Mouse (Mus musculus) monocyte, adult 2 months (primary cell): Measurements from ENCODE around the gene Ttc28.
"Not testable (repeated sequence)": the region's sequence is repeated elsewhere in the genome, so short reads cannot be mapped to it uniquely, and the experiment has no call there.

Experiments used
- DNase-seq, 2 experiments: peaks; one replicate each; pipeline ENCODE4 v3.0.0; 2022; ENCODE audit warnings: low spot score in 2 of 2, low read depth in 1 of 2

Ttc28 gene

DNA sequence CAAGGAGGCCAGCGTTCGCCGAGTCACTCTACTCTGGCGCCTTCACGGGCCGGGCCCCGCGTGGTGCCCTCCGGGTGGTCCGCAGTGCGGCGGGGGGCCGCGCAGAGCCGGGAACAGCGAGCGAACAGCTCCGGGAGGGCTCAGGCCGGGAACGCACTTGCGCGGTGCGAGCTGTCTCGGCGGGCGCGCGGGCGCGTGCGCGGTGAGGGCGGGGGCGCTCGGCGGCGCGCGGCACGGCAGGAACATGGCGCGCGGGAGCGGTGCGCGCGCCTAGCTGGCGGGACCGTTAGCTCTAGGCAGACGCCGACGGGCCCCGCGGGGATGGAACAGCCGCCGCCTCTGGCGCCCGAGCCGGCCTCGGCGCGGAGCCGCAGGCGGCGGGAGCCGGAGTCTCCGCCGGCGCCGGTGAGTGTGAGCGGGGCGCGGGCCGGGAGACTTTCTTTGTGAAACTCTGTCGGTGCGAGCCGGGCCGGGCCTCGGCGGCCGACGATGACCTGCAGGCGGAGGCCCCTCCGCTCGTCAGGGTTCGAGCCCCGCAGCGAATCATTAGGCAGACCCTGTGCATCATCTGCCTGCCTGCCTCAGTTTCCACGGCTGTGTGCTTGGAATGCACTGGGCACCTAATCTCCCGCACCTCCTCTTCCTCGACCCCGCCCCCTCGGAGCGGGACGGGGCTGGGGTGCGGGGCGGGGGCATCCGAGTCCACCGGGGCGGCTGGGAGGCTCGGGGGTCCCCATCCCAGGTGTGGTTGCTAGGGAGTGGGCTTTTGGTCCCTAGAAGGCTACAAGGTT is at the start of gene Ttc28:
Gene Ttc28 (plus strand): TSS at position 220 of the 791 bp plus-strand sequence.
- DNase-seq, result peak; percentile 33 to 39

DNA sequence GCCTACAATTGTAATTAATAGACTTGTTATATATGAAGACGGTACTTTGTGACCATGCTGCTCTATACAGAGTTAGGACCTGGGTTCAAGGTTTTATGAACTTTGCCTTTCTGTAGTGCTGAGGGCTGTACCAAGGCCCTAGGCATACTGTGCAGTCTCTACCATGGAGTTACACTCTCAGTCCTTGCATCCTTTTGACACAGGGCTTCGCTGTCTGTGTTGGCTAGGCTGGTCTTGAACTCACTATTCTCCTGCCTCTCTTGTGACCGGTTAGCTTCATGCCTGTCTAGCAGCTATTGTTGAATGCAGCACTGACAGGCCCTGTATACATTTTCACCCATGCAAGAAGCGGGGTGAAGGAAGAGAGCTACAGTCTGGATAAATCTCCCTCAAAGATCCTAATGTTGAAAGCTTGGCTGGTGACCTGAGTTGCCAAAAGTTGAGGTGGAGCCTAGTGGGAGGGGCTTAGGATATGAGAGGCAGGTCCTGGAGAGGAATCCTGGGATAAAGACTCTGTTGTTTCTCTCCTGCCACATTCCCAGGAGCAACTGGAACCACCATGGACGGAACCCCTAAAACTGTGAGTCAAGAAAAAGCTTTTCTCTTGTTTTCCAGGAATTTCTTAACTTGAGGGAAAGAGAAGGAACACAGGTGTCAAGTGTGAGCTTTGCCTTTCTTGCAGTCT is 48.4 kb upstream of the Ttc28 start:
- no peak for DNase-seq

DNA sequence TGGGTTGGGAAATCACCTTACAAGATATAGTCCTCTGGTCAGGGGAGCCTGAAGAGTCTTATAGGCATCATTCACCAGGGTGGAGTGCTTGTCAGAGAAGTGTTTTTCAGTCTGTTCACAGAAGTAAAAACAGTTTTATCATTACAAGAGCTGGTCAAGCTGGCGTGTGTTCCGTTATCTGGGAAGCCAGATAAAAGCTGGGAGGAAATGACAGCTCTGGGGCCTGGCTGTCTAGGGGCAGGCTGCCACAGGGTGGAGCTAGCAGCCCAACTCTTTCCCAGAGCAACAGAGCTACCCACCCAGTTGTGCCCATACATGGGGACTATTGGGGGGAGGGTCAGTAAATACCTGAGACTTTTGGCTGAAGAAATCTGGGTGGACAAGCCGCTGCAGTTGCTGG is 43.6 kb upstream of the Ttc28 start:
- no peak for DNase-seq

DNA sequence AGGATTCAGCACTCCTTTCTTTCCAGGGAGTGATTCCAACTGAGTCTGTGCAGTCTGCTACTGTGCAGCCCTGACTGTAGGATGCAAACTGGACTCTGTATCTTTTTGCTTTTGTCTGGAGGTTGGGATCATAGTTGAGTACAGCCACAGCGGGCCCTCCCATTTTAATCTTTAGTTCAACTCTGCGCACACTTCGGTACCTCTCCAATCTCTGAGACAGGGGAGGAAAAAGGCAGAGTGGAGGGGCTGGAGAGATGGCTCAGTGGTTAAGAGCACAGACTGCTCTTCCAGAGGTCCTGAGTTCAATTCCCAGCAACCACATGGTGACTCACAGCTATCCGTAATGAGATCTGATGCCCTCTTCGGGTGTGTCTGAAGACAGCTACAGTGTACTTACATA is 41.6 kb upstream of the Ttc28 start:
- DNase-seq, result not testable (repeated sequence)

DNA sequence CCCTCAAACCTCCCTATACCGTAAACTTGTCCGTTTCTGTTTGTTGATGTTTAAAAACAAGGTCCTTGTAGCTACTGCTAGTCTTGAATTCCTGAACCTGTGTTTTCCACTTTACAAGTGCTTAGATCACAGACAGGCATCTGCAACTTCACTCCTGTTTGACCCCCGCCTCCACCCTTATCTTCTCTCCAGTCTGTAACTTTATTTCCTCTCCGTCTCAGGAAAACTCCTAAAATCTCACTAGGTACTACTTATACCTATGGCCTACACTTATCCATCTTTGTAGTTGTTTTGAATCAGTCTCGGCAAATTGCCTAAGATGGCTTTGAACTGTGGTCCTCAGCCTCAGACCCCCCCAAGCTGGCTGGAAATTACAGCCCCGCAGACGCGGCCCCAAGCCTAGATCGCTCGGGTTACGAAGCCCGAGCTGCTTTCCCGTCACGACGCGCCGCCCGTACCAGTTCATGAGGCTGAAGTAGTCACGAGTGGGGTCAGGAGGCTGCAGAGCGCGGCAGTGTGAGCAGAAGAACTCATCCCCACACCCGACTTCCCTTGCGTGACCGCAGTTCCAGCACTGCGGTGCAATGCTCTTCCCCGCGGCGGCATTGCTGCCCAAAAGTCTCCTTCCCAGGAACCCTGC is 40.4 kb upstream of the Ttc28 start:
- DNase-seq, result no peak

DNA sequence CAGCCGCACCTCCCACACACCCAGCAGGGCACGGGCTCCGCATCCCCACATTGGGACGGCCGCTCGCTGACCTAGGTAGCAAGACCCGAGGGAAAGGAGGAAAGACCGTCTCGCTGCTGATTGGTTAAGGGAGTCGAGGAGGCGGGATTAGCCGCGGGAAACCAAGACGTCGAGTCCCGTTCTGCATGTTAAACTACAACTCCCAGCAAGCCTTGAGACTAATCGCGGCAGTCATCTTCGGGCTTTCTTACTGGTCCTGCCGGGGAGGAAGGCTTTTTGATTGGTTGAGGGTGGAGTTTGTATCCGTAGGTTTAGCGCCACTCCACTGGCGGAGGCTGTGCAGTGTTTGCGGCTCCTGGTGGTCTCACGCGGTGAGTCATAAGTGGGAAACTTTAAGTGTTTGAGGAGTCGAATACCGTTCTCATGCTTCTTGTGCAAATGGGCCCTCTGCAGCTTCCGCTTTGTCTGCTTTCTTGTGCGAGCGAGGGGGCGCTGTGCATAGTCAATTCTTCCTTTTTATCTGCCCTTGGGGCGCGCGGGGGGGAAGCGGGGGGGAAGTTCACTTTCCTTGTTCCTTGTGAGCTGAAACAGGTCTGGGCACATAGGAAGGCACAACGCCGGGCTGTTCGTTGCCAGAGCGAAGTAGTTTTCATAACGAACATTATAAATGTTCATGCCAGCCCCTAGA is 39.8 kb upstream of the Ttc28 start, which contains the start of the genes Hscb and Chek2:
Gene Hscb (minus strand): TSS at position 100 of the 688 bp plus-strand sequence.
Gene Chek2 (plus strand): TSS at position 302 of the 688 bp plus-strand sequence.
- DNase-seq, result peak; percentile 91 to 93

DNA sequence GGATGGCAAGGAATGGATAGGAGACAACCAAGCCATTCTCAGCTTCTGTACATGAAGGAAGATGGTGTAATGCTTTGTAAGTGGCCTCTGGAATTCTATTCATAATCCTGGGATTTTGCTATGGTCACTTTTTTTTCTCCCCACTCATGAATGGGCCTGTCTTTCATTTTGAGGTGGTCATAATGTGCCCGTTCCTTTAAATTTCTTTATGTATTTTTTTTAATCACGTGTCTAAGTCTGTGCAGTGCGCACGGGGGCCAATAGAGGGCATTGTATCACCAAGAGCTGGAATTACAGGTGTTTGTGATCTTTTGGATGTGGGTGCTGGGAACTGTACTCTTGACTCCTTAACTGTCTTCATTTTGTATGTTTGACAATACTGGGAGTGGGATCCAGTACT is 39.1 kb upstream of the Ttc28 start:
- DNase-seq, result peak; percentile 19 to 52

DNA sequence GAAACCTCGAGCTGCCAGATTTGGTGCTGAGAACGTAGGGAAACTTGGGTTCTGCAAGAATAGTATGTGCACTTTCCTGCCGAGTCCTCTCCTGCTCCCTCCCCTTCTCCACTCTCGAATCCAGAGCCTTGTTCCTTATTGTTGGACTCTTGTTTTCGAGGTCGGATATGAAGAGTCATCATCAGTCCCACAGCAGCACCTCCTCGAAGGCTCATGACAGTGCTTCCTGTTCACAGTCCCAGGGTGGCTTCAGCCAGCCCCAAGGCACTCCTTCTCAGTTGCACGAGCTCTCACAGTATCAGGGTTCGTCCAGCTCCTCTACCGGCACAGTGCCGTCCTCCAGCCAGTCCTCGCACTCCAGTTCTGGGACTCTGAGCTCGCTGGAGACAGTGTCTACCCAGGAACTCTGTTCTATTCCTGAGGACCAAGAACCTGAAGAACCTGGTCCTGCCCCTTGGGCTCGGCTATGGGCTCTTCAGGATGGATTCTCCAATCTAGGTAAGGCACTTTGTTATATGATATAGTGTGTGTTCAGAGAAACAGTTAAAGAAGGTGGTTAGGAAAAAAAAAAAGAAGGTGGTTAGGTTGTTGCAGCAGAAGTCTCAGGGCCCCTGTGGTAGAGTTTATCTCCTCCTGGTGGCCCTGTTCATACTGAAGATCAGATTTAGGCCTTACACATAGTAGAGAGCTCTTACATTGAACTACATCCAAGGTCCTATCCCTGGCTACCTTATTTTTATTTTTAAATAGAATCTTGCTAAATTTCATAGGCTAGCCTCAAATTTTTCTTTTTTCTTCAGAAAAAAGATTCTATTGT is 38.3 kb upstream of the Ttc28 start:
- no peak for DNase-seq

DNA sequence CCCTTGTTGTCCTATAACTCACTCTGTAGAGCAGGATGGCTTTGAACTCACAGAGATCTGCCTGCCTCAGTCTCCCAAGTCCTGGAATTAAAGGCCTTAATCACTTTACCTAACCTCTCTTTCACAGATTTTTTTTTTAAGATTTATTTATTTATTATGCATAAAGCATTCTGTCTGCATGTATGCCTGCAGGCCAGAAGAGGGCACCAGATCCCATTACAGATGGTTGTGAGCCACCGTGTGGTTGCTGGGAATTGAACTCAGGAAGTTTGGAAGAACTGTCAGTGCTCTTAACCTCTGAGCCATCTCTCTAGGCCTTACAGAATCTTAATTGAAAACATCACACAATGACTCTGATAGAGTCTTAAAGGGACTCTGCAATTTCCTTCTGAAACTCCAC is 26.6 kb upstream of the Ttc28 start:
- DNase-seq, result no peak

DNA sequence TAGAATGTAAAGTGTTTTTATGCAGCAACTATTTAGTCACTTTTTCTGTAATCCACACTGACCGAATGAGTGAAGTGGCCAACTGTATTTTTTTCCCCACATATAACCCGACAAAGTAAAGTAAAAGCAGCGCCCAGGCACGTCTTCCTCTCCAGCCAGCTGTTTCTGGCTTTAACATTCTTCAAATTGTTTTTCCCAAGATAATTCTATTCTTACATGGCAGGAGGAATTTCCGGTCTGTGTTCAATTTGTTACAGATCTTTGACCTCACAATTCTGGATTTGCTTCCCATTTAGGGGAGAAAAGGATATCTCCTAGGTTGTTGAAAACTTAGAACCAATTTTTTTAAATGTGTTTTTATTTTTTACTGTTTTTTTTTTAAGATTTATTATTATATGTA is 22.5 kb upstream of the Ttc28 start:
- no peak for DNase-seq

DNA sequence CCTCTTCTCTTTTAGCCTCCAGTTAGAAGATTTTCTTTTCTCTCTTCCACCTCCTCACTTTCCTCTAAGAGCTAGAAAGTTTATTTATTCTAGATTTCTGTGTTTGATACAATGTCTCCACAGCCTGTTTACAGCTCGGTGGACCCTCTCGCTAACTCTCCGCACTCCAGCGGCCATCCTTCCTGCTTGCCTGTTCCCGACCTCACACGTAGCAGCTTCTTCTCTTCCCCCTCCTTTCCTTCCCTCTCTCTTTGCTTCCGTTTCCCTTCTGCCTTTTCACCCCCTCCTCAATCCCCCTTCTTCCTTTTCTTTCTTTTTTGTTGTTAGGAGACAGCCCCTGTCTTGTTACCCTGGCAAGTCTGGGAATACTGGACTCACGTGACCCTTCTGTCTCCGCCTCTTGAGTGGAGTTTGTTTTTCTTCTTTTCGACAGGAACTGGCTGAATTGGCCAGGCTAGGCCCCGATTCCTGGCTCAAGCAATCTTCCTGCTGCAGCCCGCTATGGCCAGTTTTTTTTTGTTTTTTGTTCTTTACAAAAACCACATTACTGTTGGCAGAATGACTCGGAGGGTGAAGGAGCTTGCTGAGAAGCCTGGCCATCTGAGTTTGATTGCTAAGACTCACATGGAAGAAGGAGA is 20.5 kb upstream of the Ttc28 start:
- DNase-seq, result no peak

DNA sequence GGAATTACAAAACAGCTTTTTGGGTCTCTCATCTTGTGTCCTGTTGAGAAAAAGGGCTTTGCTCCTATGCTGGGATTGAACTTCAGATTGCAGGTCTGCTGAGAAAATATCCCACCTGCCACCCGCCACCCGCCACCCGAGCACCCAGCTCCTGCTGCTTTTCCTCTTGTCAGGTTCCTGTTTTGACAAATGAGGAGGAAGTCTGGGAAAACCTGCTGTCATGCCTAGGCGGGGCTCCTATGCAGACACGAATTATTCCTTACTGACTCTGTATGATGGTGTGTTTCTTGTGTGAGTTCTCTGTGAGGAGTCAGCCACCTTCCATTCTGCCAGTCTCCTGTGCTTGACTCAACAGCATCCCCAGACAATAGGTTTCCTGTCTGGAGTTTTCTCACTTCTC is 19.2 kb upstream of the Ttc28 start:
- DNase-seq, result no peak

DNA sequence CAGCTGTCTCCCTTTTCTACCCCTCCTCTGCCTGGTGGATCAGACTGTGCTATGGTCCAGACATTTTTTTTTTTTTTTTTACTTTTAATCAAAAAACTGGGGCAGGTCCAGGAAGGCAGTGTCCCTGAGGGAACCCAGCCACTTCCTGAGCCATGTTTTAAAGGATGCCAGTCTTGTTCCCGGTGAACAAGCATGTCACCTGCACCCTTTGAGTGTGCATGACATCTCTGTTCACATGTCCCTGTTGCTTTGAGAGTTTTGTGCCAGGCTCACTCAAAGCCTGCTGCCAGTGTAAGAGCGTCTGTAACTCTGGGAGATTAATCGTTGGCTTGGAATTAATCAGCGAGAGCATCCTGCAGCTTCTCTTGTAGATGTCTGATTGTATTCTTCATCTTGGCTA is 11.1 kb upstream of the Ttc28 start:
- DNase-seq, result no peak

DNA sequence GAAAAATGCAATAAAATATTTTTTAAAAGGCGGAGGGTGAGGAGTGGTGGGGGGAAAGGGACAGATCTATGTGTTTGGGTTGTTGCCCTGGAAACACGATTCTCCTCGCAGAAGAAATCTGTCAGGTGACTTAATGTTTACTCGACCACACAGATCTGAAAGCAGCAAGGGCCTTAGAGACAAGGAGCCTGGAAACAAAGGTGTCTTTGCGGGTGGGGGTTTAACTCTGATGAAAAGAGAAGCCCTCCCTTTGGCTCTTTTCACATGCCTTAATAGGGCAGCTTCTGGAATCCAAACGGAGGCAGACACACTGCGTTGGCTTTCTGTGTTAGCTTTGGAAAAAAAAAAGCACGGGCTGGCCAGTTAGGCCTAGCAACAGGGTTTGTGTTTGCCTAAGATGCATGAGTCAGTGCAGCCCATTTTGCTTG is 10.3 kb upstream of the Ttc28 start:
- no peak for DNase-seq

DNA sequence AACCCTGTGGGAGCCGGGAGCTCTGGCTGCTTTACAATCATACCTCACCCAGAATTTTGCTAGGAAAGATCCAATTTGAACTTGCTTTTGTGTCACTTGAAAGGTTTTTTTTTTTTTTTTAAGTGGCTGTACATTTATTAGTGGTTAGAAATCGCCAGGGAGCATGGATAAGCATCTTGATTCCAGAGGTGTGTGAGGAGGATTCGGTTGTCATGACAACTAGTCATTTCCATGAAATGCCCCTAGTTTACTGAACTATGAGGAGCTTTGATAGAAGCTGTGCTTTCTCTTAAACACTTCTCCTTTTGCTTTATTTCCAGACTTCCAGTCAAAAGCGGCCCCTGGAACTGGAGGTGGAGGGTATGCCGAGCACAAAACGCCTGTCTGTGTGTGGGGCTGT is 6.4 kb upstream of the Ttc28 start:
- no peak for DNase-seq

DNA sequence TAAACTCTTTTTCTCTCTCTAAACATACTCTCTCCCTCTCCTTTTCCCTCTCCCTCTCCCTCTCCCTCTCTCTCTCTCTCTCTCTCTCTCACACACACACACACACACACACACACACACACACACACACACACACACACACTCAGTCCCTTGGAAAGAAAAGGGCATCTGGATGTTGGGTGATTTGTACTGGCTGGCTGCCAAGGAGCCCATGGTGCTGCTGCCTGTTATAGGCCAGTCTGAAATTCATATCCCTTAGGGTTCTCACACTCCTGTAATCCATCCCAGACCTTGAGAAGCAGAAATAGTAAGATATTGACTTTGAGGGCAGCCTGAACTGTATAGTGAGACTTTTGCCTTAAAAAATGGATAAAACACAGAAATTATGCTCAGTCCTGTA is 4.9 kb upstream of the Ttc28 start:
- DNase-seq, result no peak

DNA sequence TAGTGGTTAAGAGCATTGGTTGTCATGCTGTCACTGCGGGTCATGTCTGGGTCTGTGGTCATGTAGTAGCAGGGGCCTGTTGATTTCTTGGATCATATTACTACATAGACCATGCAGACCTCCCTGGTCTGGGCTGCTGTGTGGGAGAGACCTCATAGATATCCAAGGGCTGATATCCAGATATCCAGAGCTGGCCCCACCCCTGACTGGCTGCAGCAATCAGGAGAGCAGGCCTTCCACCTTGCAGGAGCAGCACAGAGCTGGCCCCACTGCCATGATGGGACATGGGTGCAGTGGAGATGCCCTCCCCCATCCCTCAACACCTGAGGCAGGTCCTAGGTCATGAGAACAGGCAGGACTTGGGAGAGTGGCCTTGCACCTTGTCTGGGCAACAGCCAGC is 4.3 kb upstream of the Ttc28 start:
- DNase-seq, result no peak

DNA sequence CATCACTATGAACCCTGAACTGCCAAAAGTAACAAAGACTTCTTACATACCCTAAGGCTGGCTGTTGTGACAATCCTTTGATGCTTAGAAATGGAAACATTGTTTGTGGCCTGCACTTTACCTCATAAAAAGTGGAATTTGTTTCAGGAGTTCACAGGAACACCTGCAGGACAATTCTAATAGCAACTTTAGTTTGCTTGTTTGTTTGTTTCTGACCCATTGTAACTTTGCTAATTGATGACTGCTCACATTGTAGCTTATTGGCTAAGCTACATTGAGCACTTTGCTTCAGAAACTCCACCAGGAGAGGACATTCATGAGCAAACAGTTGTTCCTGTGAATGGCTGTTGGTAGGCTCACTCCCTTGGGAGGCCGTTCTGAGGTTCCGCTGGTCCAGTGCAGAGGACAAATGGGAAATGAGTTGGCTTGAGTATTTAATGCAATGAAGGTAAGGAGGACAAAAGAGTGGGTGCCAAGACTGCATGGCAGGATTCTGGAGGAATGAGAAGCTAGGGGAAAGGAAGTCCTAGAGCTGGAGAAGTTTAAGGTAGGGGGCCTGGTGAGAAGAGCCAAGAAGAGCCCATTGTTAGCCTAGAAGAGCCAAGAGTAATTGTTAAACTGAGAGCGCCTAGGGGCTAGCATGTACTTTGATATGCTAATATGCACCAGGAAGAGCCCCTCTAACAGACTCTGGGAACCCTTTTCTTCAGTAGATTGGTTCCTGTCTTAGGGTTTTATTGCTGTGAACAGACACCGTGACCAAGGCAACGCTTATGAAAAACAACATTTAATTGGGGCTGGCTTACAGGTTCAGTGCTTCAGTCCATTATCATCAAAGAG is 1.7 kb upstream of the Ttc28 start:
- DNase-seq, result no peak

DNA sequence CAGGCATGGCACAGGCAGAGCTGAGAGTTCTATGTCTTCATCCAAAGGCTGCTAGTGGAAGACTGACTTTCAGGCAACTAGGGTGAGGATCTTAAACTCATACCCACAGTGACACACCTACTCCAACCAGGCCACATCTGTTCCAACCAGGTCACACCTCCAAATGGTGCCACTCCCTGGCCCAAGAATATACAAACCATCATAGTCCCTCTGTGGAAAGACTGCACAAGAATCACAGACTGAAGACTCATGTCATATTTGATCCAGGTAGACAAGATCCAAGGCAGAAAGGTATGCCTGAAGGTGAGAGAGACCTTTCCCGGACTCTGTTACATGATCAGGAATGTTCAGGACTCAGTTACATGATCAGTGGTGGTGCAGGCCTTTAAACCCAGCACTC is 1.1 kb upstream of the Ttc28 start:
- DNase-seq, result not testable (repeated sequence)
